Mouse (Mus musculus): Measurements from ENCODE around the gene Pxt1.

DNA sequence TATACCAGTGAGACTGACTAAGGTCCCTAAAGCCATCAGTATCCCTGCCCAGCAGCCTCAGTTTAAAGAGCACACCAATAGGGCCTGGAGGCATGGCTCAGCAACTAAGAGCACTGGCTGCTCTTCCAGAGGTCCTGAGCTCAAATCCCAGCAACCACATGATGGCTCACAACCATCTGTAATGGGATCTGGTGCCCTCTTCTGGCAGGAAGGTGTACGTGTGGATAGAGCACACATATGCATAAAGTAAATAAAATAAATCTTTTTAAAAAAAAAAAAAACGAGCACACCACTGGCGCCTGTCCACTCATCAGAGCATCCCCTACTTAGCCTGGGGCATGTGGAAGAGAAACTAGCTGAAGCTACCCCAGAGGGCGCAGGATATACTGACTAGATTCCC, 42.1 kb downstream of the Pxt1 start:
- TF ChIP-seq USF1 (IDR thresholded peaks at IDR 0.05; ENCODE audit: low read depth) = no peak
- no peak for TF ChIP-seq MAX (IDR thresholded peaks at IDR 0.05; ENCODE audit: low read depth)
- no peak for TF ChIP-seq POLR2A (IDR thresholded peaks at IDR 0.05; ENCODE audit: insufficient read length, low read depth)
- no peak for TF ChIP-seq REST (IDR thresholded peaks at IDR 0.05; ENCODE audit: insufficient read depth, insufficient read length)
- TF ChIP-seq POLR2AphosphoS2 (IDR thresholded peaks at IDR 0.05; ENCODE audit: insufficient read length, low read depth) = no peak

Data from myocyte (in vitro differentiated cells).